Mouse (Mus musculus) heart, embryonic 15.5 days (tissue): ENCODE data around the gene Prune2. TPM values are rescaled to one million over a fixed set of nuclear protein-coding genes. Genes with fewer than 3 reads are reported as not detected.

Experiments used
- ATAC-seq: fragments of 200-750 bp; cut with Nextera tagmentation; replicated peaks from 2 replicates; pipeline ENCODE4 v1.8.0; 2017; ENCODE audit warnings: low read depth, moderate TSS enrichment; ENCODE audit not compliant: insufficient number of reproducible peaks, insufficient read depth, low FRiP score
- H3K27ac ChIP-seq: fragments of 300-500 bp; sonication (generic); 2 replicates; pipeline ENCODE4 v1.5.1; 2015; ENCODE audit warnings: mild to moderate bottlenecking, inconsistent platforms
- H3K27me3 ChIP-seq: fragments of 300-500 bp; sonication (generic); 2 replicates; pipeline ENCODE4 v1.6.1; 2015; ENCODE audit warnings: inconsistent platforms
- H3K36me3 ChIP-seq: fragments of 300-500 bp; sonication (generic); 2 replicates; pipeline ENCODE4 v1.6.1; 2015; ENCODE audit warnings: mild to moderate bottlenecking, inconsistent platforms
- H3K4me1 ChIP-seq: fragments of 300-500 bp; sonication (generic); replicated peaks from 2 replicates; pipeline ENCODE4 v1.6.1; 2015; ENCODE audit warnings: inconsistent platforms
- H3K4me2 ChIP-seq: fragments of 300-500 bp; sonication (generic); 2 replicates; pipeline ENCODE4 v1.6.1; 2015; ENCODE audit warnings: inconsistent platforms, mild to moderate bottlenecking, moderate library complexity
- H3K4me3 ChIP-seq: fragments of 300-500 bp; sonication (generic); 2 replicates; pipeline ENCODE4 v1.5.1; 2015; ENCODE audit warnings: mild to moderate bottlenecking, inconsistent platforms
- H3K9ac ChIP-seq: fragments of 300-500 bp; sonication (generic); 2 replicates; pipeline ENCODE4 v1.6.1; 2015; ENCODE audit warnings: mild to moderate bottlenecking, inconsistent platforms
- H3K9me3 ChIP-seq: fragments of 300-500 bp; sonication (generic); replicated peaks from 2 replicates; pipeline ENCODE4 v1.6.1; 2016; ENCODE audit warnings: inconsistent platforms
- WGBS: fragments of 180-500 bp; shearing (Covaris S2); methylation state at CpG from one replicate; pipeline ENCODE4 v1.1.7; 2015; ENCODE audit warnings: mixed read lengths; 5-methylcytosine and 5-hydroxymethylcytosine counted together
- polyA plus RNA-seq: library from polyadenylated mRNA; unstranded; fragments of >200 nt; fragmentation: Nextera tagmentation; extraction: Ambion mirVana; gene quantifications from 2 replicates; pipeline ENCODE4 v1.2.1, GENCODE M21; 2015

The Prune2 gene
- polyA plus RNA-seq, 1 experiment from 2014 or later: 6.5 TPM

GRCm38 (mm10) chr19:16959051-16959450 lies 3.1 kb downstream of the Prune2 start:
- Histone ChIP-seq H3K9me3 (no peaks in the 10 kb centered on the region), H3K9ac (no peak overlapping the region), H3K4me2 (no peak overlapping the region), H3K4me3 (no peak overlapping the region), H3K4me1 (peaks cover 22% of the 10 kb centered on the region), H3K27ac (no peak overlapping the region), H3K36me3 (no peaks in the 10 kb centered on the region), H3K27me3 (peaks cover 33% of the 10 kb centered on the region)
- WGBS: 81% methylated on average over 4 of the region's 4 CpGs
- ATAC-seq: no peak

- H3K4me2 ChIP-seq: no peak overlapping the region
- no peak overlapping the region for H3K9ac ChIP-seq
- ATAC-seq: no peak
- H3K9me3 ChIP-seq: no peaks in the 10 kb centered on the region
- H3K4me3 ChIP-seq: no peak overlapping the region
- H3K27ac ChIP-seq: no peak overlapping the region
- peaks cover 22% of the 10 kb centered on the region for H3K4me1 ChIP-seq
- H3K36me3 ChIP-seq: no peaks in the 10 kb centered on the region
- WGBS: 26% methylated on average over 8 of the region's 8 CpGs
- peaks cover 28% of the 10 kb centered on the region for H3K27me3 ChIP-seq
These were observed 3.6 kb downstream of the Prune2 start for GRCm38 (mm10) chr19:16959551-16959950.

- 65% methylated on average over 3 of the region's 3 CpGs for WGBS
- peaks cover 20% of the 10 kb centered on the region for H3K27me3 ChIP-seq
- no peak overlapping the region for H3K9ac ChIP-seq
- no peak overlapping the region for H3K4me2 ChIP-seq
- no peaks in the 10 kb centered on the region for H3K9me3 ChIP-seq
- H3K4me1 ChIP-seq: peaks cover 15% of the 10 kb centered on the region
- H3K27ac ChIP-seq: no peak overlapping the region
- H3K4me3 ChIP-seq: no peak overlapping the region
- H3K36me3 ChIP-seq: no peaks in the 10 kb centered on the region
- ATAC-seq: no peak
These were observed 5.1 kb downstream of the Prune2 start for GRCm38 (mm10) chr19:16961036-16961435.

- WGBS: 73% methylated on average over 3 of the region's 3 CpGs
- Histone ChIP-seq H3K9me3 (no peaks in the 10 kb centered on the region), H3K4me3 (no peak overlapping the region), H3K4me2 (no peak overlapping the region), H3K4me1 (peaks cover 7% of the 10 kb centered on the region), H3K27ac (no peak overlapping the region), H3K27me3 (peaks cover 7% of the 10 kb centered on the region; the same call in 1 of the 2 replicates), H3K9ac (no peak overlapping the region), H3K36me3 (no peaks in the 10 kb centered on the region)
- no peak for ATAC-seq
These were observed 7.3 kb downstream of the Prune2 start for GRCm38 (mm10) chr19:16963178-16963577.

GRCm38 (mm10) chr19:16968768-16969167 lies 12.8 kb downstream of the Prune2 start:
- H3K4me1 ChIP-seq: no peaks in the 10 kb centered on the region
- WGBS: 67% methylated on average over 5 of the region's 5 CpGs
- H3K27me3 ChIP-seq: no peaks in the 10 kb centered on the region
- H3K4me3 ChIP-seq: no peak overlapping the region
- ATAC-seq: no peak
- H3K27ac ChIP-seq: no peak overlapping the region
- no peak overlapping the region for H3K4me2 ChIP-seq
- H3K9ac ChIP-seq: no peak overlapping the region
- no peaks in the 10 kb centered on the region for H3K9me3 ChIP-seq
- H3K36me3 ChIP-seq: no peaks in the 10 kb centered on the region

- Histone ChIP-seq H3K4me1 (no peaks in the 10 kb centered on the region), H3K4me3 (no peak overlapping the region), H3K27ac (no peak overlapping the region), H3K27me3 (no peaks in the 10 kb centered on the region), H3K9me3 (no peaks in the 10 kb centered on the region), H3K36me3 (no peaks in the 10 kb centered on the region), H3K9ac (no peak overlapping the region), H3K4me2 (no peak overlapping the region)
- ATAC-seq: no peak
- WGBS: 47% methylated on average over 2 of the region's 2 CpGs
These were observed 14.7 kb downstream of the Prune2 start for GRCm38 (mm10) chr19:16970612-16971011.

GRCm38 (mm10) chr19:16978910-16979309 lies 23.0 kb downstream of the Prune2 start:
- Histone ChIP-seq H3K36me3 (no peaks in the 10 kb centered on the region), H3K4me3 (no peak overlapping the region), H3K9me3 (no peaks in the 10 kb centered on the region), H3K27ac (no peak overlapping the region), H3K27me3 (no peaks in the 10 kb centered on the region), H3K4me1 (no peaks in the 10 kb centered on the region), H3K4me2 (no peak overlapping the region), H3K9ac (no peak overlapping the region)
- no peak for ATAC-seq
- 84% methylated on average over 3 of the region's 3 CpGs for WGBS

GRCm38 (mm10) chr19:16981743-16982142 lies 25.8 kb downstream of the Prune2 start:
- ATAC-seq: no peak
- H3K36me3 ChIP-seq: no peaks in the 10 kb centered on the region
- H3K4me3 ChIP-seq: no peak overlapping the region
- no peak overlapping the region for H3K27ac ChIP-seq
- H3K9me3 ChIP-seq: no peaks in the 10 kb centered on the region
- H3K4me1 ChIP-seq: no peaks in the 10 kb centered on the region
- H3K4me2 ChIP-seq: no peak overlapping the region
- WGBS: 81% methylated on average over 4 of the region's 4 CpGs
- no peak overlapping the region for H3K9ac ChIP-seq
- H3K27me3 ChIP-seq: no peaks in the 10 kb centered on the region

- Histone ChIP-seq H3K4me1 (no peaks in the 10 kb centered on the region), H3K4me3 (no peak overlapping the region), H3K9ac (no peak overlapping the region), H3K36me3 (no peaks in the 10 kb centered on the region), H3K4me2 (no peak overlapping the region), H3K9me3 (no peaks in the 10 kb centered on the region), H3K27me3 (no peaks in the 10 kb centered on the region), H3K27ac (no peak overlapping the region)
- WGBS: 48% methylated on average over 5 of the region's 5 CpGs
- ATAC-seq: no peak
These were observed 29.0 kb downstream of the Prune2 start for GRCm38 (mm10) chr19:16984897-16985296.

GRCm38 (mm10) chr19:16987984-16988383 lies 32.1 kb downstream of the Prune2 start:
- H3K4me2 ChIP-seq: no peak overlapping the region
- H3K9ac ChIP-seq: no peak overlapping the region
- H3K36me3 ChIP-seq: no peaks in the 10 kb centered on the region
- H3K4me3 ChIP-seq: no peak overlapping the region
- no peak overlapping the region for H3K27ac ChIP-seq
- no peaks in the 10 kb centered on the region for H3K4me1 ChIP-seq
- no peak for ATAC-seq
- H3K9me3 ChIP-seq: no peaks in the 10 kb centered on the region
- 82% methylated on average over 11 of the region's 11 CpGs for WGBS
- no peaks in the 10 kb centered on the region for H3K27me3 ChIP-seq

GRCm38 (mm10) chr19:16992151-16992550 lies 36.2 kb downstream of the Prune2 start:
- Histone ChIP-seq H3K36me3 (no peaks in the 10 kb centered on the region), H3K9ac (no peak overlapping the region), H3K27me3 (no peaks in the 10 kb centered on the region), H3K4me1 (no peaks in the 10 kb centered on the region), H3K27ac (no peak overlapping the region), H3K4me3 (no peak overlapping the region), H3K9me3 (no peaks in the 10 kb centered on the region), H3K4me2 (no peak overlapping the region)
- no peak for ATAC-seq
- 63% methylated on average over 4 of the region's 4 CpGs for WGBS

- ATAC-seq: no peak
- H3K4me1 ChIP-seq: no peaks in the 10 kb centered on the region
- H3K9ac ChIP-seq: no peak overlapping the region
- H3K9me3 ChIP-seq: no peaks in the 10 kb centered on the region
- H3K4me2 ChIP-seq: no peak overlapping the region
- no peaks in the 10 kb centered on the region for H3K27me3 ChIP-seq
- H3K36me3 ChIP-seq: no peaks in the 10 kb centered on the region
- 77% methylated on average over 8 of the region's 8 CpGs for WGBS
- no peak overlapping the region for H3K4me3 ChIP-seq
- H3K27ac ChIP-seq: no peak overlapping the region
These were observed 38.3 kb downstream of the Prune2 start for GRCm38 (mm10) chr19:16994260-16994659.
